Mouse (Mus musculus): ENCODE measurements around the gene Fasn. TPM values are rescaled to one million over a fixed set of nuclear protein-coding genes. Genes with fewer than 3 reads are reported as not detected.
"Not testable (repeated sequence)": the region's sequence is repeated elsewhere in the genome, so short reads cannot be mapped to it uniquely, and the experiment has no call there.

The Fasn gene
- polyA plus RNA-seq, 1 experiment = 16.1 TPM

DNA sequence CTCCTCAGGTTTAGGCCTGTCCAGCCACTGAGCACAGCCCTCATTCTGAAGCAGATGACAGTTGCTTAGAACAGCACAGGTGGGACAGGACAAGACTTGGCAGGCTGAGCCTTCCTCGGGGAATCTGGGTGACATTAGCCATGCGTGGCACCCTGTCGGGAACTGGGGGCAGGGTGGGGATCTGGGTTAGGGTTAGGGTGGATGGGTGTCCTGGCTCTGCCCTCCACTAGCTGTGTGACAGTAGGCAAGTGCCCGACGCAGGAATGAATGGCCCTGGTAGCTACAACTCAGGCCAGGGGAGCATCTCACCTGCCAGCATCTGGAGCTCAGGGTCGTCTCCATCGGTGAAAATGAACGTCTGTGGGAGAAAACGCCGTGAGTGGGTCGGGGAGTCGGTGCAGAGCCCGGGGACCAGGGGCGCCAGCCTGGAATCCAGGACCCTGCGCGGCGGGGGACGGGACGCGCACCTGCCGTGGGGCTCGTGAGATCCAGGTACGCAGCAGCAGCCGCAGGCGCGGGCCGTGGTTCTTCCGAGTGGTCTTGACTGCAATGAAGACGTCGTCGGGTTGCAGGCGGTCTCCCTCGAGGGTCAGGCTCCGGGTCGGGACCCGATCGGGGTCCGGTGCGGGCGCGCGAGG lies 40.8 kb downstream of the Fasn start:
- H3K4me1 ChIP-seq (ENCODE audit: control insufficient read depth, insufficient read depth, low read length) = peaks cover 3% of the 10 kb centered on the region

DNA sequence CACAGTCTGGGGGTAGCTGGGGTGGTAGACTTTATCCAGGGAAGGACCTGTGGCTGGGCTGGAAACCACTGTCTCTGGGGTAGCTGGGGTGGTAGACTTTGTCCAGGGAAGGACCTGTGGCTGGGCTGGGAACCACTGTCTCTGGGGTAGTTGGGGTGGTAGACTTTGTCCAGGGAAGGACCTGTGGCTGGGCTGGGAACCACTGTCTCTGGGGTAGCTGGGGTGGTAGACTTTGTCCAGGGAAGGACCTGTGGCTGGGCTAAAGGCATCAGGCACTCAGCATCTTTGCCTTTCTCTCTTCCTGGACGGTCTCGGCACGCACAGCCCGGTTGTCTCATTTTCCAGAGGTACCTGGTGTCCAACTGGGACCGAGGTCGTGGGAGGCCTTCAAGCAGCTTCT lies 43.0 kb downstream of the Fasn start:
- not testable (repeated sequence) for H3K4me1 ChIP-seq (ENCODE audit: control insufficient read depth, insufficient read depth, low read length); H3K4me3 ChIP-seq (replicated peaks; ENCODE audit: control insufficient read depth, low read depth, low read length); H3K27ac ChIP-seq (ENCODE audit: control insufficient read depth, insufficient read depth, low read depth, low read length, poor library complexity)
- 96% methylated on average over 6 of the region's 6 CpGs for WGBS

More for the DNA sequence above, 40.8 kb downstream of the Fasn start:
- TF ChIP-seq POLR2A (IDR thresholded peaks at IDR 0.05; ENCODE audit: borderline replicate concordance, control insufficient read depth, low read depth, low read length) (no peak), CTCF (IDR thresholded peaks at IDR 0.05; ENCODE audit: control insufficient read depth, insufficient read depth, low read length) (no peak)
- 3% methylated on average over 42 of the region's 42 CpGs for WGBS
- Histone ChIP-seq H3K4me3 (replicated peaks; ENCODE audit: control insufficient read depth, low read depth, low read length) (peak overlapping the region; percentile 81), H3K27ac (ENCODE audit: control insufficient read depth, insufficient read depth, low read depth, low read length, poor library complexity) (peak overlapping the region; percentile 79)

DNA sequence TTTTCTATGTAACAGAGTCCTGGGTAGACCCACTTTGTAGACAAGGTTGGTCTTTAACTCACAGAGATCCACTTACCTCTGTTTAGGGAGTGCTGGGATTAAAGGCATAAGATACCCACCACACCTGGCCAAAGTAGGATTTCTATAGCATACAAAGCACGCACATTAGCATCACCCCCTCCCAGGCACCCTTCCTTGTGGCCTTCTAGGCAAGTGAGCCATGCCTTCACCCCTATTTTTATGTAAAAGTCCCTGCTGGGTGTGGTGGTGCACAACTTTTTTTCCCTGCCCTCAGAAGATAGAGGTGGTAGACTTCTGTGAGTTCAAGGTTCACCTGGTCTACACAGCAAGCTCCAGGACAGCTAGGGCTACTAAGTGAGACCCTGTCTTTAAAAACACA lies 44.5 kb downstream of the Fasn start:
- no peak overlapping the region for H3K4me3 ChIP-seq (replicated peaks; ENCODE audit: control insufficient read depth, low read depth, low read length)
- no peak overlapping the region for H3K27ac ChIP-seq (ENCODE audit: control insufficient read depth, insufficient read depth, low read depth, low read length, poor library complexity)
- no peak for TF ChIP-seq POLR2A (IDR thresholded peaks at IDR 0.05; ENCODE audit: borderline replicate concordance, control insufficient read depth, low read depth, low read length)
- TF ChIP-seq CTCF (IDR thresholded peaks at IDR 0.05; ENCODE audit: control insufficient read depth, insufficient read depth, low read length) = no peak
- WGBS = 82% methylated on average over 1 of the region's 1 CpGs
- H3K4me1 ChIP-seq (ENCODE audit: control insufficient read depth, insufficient read depth, low read length) = peaks cover 3% of the 10 kb centered on the region

DNA sequence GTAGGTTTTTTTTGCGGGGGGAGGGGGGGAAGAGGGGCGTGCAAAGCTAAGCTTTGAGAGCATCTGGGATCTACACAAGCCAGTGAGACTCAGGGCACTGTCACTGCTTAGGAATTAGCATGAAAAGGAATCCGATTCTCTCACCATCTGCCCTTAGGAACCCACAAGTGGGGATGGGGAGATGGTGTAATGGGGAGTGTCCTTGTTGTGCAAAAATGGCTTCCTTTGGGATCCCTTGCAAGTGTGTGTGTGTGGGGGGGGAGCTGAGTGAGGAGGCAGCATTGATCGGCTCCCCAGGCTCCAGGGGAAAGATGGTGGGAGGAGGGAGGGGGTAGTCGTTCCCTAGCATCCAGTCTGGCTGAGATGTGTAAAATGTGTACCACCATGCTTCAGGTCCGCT lies 47.2 kb downstream of the Fasn start:
- Histone ChIP-seq H3K27ac (ENCODE audit: control insufficient read depth, insufficient read depth, low read depth, low read length, poor library complexity) (no peak overlapping the region), H3K4me3 (replicated peaks; ENCODE audit: control insufficient read depth, low read depth, low read length) (no peak overlapping the region), H3K4me1 (ENCODE audit: control insufficient read depth, insufficient read depth, low read length) (no peaks in the 10 kb centered on the region)
- WGBS = 45% methylated on average over 6 of the region's 6 CpGs
- TF ChIP-seq POLR2A (IDR thresholded peaks at IDR 0.05; ENCODE audit: borderline replicate concordance, control insufficient read depth, low read depth, low read length) (no peak), CTCF (IDR thresholded peaks at IDR 0.05; ENCODE audit: control insufficient read depth, insufficient read depth, low read length) (no peak)

DNA sequence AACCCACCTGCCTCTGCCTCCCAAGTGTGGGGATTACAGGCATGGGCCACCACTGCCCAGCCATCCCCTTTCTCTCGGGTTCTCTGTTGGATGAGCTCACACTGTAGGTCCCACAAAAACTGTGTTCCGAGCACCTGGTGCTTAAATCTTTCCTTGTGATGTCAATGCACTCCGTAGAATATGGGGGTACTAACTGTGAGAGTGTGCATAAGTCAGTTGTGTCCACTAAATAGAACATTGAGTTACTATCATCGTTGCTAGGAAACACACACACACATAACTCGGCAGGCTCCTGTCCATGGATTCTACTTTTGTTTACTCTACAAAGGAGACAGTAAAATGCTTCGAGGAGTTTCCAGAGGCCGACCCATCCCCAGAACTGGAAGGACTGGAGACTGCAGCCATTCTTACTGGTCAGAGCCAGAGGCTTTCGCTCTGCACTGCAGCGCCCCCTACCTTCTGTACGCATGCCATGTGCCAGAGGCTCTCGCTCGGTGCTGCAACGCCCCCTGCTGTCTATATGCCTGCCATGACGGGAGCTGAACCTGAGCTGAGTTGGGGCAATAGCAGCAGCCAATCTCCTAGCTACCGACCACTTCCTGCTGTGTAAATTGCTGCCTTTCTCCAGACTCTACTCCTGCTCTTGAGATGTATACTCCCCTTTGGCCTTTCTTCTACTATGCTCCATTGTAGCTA lies 48.4 kb downstream of the Fasn start:
- peak; percentile 100 for TF ChIP-seq CTCF (IDR thresholded peaks at IDR 0.05; ENCODE audit: control insufficient read depth, insufficient read depth, low read length)
- 0 out of 2 replicates have a peak, but pooled peaks have one; percentile 40 for TF ChIP-seq POLR2A (IDR thresholded peaks at IDR 0.05; ENCODE audit: borderline replicate concordance, control insufficient read depth, low read depth, low read length)
- Histone ChIP-seq H3K4me1 (ENCODE audit: control insufficient read depth, insufficient read depth, low read length) (no peaks in the 10 kb centered on the region), H3K4me3 (replicated peaks; ENCODE audit: control insufficient read depth, low read depth, low read length) (no peak overlapping the region), H3K27ac (ENCODE audit: control insufficient read depth, insufficient read depth, low read depth, low read length, poor library complexity) (no peak overlapping the region)
- WGBS = 25% methylated on average over 15 of the region's 15 CpGs

DNA sequence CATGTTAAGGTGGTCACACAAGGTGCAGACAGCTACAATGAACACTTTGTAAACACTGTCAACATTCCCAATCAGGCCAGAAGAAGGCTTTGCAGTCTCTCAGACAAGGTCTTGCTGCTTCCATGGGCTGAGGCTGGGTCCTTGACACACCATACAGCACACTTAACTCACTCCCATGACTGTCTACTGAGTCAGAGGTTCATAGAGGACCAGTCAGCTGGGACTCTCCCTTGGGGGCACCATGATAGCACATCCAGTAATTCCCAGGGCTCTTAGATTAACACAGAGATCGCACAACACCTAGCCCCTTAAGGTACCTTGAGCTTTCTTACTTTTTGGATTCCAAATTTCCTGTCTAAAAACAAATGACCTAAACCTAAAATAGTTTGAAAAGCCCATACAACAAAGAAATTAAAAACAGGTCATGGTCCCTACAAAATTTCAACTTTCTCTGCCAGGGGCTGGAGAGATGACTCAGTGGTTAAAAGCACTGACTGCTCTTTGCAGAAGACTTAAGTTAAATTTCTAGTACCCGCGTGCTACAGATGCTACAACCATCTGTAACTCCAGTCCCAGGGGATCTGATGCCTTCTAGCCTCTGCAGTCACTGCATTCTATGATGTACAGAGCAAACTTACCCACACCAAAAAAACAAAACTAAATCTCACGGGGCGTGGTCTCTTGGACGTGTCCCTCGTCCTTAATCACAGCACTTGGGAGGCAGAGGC lies 50.7 kb downstream of the Fasn start:
- TF ChIP-seq POLR2A (IDR thresholded peaks at IDR 0.05; ENCODE audit: borderline replicate concordance, control insufficient read depth, low read depth, low read length) = no peak
- no peak for TF ChIP-seq CTCF (IDR thresholded peaks at IDR 0.05; ENCODE audit: control insufficient read depth, insufficient read depth, low read length)
- 78% methylated on average over 7 of the region's 7 CpGs for WGBS
- Histone ChIP-seq H3K4me1 (ENCODE audit: control insufficient read depth, insufficient read depth, low read length) (no peaks in the 10 kb centered on the region), H3K27ac (ENCODE audit: control insufficient read depth, insufficient read depth, low read depth, low read length, poor library complexity) (no peak overlapping the region), H3K4me3 (replicated peaks; ENCODE audit: control insufficient read depth, low read depth, low read length) (no peak overlapping the region)

DNA sequence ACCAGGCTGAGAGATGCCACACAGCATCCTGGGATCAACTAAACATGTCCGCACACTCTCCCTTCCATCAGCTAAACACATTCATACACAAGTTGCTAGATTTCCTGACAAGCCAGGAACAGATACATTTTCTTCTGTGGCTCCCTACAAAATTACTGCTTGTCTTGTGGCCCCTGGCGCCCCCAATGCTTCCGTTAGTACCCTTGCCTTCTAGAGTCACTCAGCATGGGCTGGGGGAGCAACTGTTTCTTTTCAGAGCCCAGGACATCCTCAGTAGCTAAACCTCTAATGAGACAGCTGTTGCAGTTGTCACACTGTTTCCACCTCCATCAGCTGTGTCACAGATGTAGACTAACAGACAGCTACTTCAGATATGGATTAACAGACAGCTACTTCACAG lies 51.6 kb downstream of the Fasn start:
- H3K4me1 ChIP-seq (ENCODE audit: control insufficient read depth, insufficient read depth, low read length) = no peaks in the 10 kb centered on the region
- no peak for TF ChIP-seq CTCF (IDR thresholded peaks at IDR 0.05; ENCODE audit: control insufficient read depth, insufficient read depth, low read length)
- TF ChIP-seq POLR2A (IDR thresholded peaks at IDR 0.05; ENCODE audit: borderline replicate concordance, control insufficient read depth, low read depth, low read length) = no peak
- WGBS = 87% methylated on average over 3 of the region's 3 CpGs

DNA sequence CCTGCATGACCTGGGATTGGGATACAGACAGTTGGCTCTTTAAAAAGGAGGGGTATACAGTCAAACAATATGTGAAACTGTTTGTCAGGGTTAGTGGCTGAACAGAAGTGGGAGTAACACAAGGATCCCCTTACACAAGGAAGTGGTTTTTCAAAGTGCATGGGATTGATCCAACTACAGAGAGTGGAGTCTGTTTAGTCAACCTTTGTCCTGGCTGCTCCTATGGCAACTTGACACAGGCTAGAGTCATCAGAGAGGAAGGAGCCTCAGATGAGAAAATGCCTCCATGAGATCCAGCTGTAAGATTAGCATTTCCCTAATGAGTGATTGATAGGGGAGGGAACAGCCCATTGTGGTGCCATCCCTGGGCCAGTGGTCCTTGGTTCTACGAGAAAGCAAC lies 56.1 kb downstream of the Fasn start:
- H3K4me1 ChIP-seq (ENCODE audit: control insufficient read depth, insufficient read depth, low read length) = 0 out of 2 replicates have a peak, but pooled peaks cover 1% of the 10 kb centered on the region
- WGBS = 76% methylated on average over 1 of the region's 1 CpGs
- H3K27ac ChIP-seq (ENCODE audit: control insufficient read depth, insufficient read depth, low read depth, low read length, poor library complexity) = no peak overlapping the region
- H3K4me3 ChIP-seq (replicated peaks; ENCODE audit: control insufficient read depth, low read depth, low read length) = no peak overlapping the region
- no peak for TF ChIP-seq CTCF (IDR thresholded peaks at IDR 0.05; ENCODE audit: control insufficient read depth, insufficient read depth, low read length)
- TF ChIP-seq POLR2A (IDR thresholded peaks at IDR 0.05; ENCODE audit: borderline replicate concordance, control insufficient read depth, low read depth, low read length) = no peak

More for the DNA sequence above, 51.6 kb downstream of the Fasn start:
- Histone ChIP-seq H3K4me3 (replicated peaks; ENCODE audit: control insufficient read depth, low read depth, low read length) (no peak overlapping the region), H3K27ac (ENCODE audit: control insufficient read depth, insufficient read depth, low read depth, low read length, poor library complexity) (no peak overlapping the region)

DNA sequence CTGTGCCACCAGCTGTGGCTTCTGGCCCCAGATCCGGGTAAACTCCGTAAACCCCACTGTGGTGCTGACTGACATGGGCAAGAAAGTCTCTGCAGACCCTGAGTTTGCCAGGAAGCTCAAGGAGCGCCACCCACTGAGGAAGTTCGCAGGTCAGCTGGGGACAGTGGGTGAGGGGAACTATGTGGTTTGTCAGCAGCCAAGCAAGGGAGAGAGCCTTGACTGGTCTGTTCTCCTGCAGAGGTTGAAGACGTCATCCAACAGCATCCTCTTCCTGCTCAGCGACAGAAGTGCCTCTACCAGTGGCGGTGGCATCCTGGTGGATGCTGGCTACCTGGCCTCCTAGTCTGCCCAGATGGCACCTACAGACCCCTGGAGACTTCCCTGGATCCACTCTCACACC lies 57.3 kb downstream of the Fasn start:
- not testable (repeated sequence) for H3K4me3 ChIP-seq (replicated peaks; ENCODE audit: control insufficient read depth, low read depth, low read length); H3K27ac ChIP-seq (ENCODE audit: control insufficient read depth, insufficient read depth, low read depth, low read length, poor library complexity); H3K4me1 ChIP-seq (ENCODE audit: control insufficient read depth, insufficient read depth, low read length)
- 1% methylated on average over 4 of the region's 7 CpGs for whole genome bisulfite sequencing

DNA sequence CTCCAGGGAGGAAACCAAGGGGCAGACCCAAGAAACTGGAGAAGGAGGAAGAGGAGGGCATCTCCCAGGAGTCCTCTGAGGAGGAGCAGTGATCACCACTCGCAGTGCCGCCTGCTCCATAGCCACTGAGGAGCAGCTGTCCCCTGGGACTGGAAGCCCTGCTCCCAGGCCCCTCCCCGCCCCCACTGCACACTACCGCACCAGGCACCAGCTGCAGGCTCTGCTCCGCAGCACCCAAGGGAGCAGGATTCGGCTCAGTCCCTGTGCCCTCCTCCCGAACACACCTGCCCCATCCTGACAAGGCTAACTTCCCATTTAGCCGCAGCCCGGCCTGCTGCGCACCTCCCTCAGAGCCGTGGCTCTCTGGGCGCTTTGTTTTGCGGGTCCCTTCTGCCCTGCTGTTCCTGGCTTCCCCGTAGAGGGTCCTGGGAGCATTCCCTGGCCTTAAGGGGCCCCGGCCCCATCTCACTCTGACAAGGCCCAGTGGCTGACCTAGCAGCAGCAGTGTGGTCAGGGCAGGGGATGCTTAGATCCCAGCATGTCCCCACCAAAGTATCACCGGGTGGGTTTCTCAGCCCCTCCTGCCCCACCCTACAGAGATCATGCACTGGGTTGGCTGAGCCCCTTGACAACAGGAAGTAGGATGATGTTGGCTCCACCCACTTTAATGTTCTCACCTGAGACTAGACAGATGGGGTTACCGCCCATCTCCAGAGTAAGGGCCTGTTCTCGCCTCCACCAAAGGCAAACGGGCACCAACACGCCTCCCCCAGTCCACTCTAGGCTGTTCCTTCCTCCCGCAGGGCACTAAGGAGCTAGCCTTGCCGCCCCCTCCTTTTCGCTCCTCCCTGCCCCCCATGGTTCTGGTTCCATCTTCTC lies 61.0 kb downstream of the Fasn start:
- not testable (repeated sequence) for H3K4me3 ChIP-seq (replicated peaks; ENCODE audit: control insufficient read depth, low read depth, low read length); H3K4me1 ChIP-seq (ENCODE audit: control insufficient read depth, insufficient read depth, low read length); H3K27ac ChIP-seq (ENCODE audit: control insufficient read depth, insufficient read depth, low read depth, low read length, poor library complexity)
- 29% methylated on average over 9 of the region's 23 CpGs for WGBS

DNA sequence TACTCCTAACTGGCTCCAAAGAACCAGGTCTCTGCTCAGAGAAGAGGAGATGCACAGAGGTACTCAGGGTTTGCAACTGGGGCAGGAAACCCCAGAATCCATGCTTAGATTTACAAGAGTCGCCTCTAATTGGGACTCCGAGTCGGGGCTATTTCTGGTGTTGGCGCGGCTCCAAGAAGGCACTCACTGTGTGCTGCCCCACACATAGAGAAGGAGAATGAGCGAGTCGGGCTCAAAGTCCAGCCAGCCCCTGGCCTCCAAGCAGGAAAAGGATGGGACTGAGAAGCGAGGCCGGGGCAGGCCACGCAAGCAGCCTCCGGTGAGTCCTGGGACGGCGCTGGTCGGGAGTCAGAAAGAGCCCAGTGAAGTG lies 61.7 kb downstream of the Fasn start, which contains the start of gene Hmga1b:
Gene Hmga1b (plus strand): TSS at position 123 of the 370 bp plus-strand sequence.
- H3K27ac ChIP-seq (ENCODE audit: control insufficient read depth, insufficient read depth, low read depth, low read length, poor library complexity); H3K4me3 ChIP-seq (replicated peaks; ENCODE audit: control insufficient read depth, low read depth, low read length); H3K4me1 ChIP-seq (ENCODE audit: control insufficient read depth, insufficient read depth, low read length): not testable (repeated sequence)
- 23% methylated on average over 14 of the region's 14 CpGs for WGBS

All from bone marrow, adult 2 months (tissue).